ENCODE assay signal across 10 mouse cellular contexts in genomic region chr11:75158432-75158831, GRCm38 (mm10). TPM values are rescaled to one million over a fixed set of nuclear protein-coding genes. Genes with fewer than 3 reads are reported as not detected.
A peak's percentile ranks its signal among the peaks of the same experiment; 100 is the strongest.
DNase-seq lines count a peak whose midpoint lies in the region; ATAC-seq and TF ChIP-seq lines count a peak whose summit lies in the region.
"Had no signal": no experiment of that assay in that cellular context is flagged by ENCODE, and none has a peak within 500 bp of the region (broad histone marks: within the 10 kb centered on the region; RNA-seq: fewer than 3 reads in every experiment).

No protein-coding gene starts in this region.

- H3K27ac ChIP-seq in gastrocnemius, adult 2 months, result peak overlapping the region; percentile 92
- H3K27ac ChIP-seq in lung, embryonic 15.5 days, result peak overlapping the region; percentile 83

- H3K9me3 ChIP-seq in lung, embryonic 15.5 days, result no peaks in the 10 kb centered on the region

- no peak for ATAC-seq in lung, embryonic 15.5 days (ENCODE audit: borderline replicate concordance, extremely low read depth, low FRiP score, low TSS enrichment)
- 0 out of 2 replicates have a peak, but pooled peaks have one; percentile 41 for ATAC-seq in neutrophil, adult 5-6 weeks (ENCODE audit: extremely low read depth, insufficient number of reproducible peaks, low FRiP score, poor library complexity, severe bottlenecking)
- ATAC-seq: forebrain, postnatal 0 days had no signal

- H3K4me2 ChIP-seq in lung, embryonic 15.5 days, result no peak overlapping the region

- no peaks in the 10 kb centered on the region for H3K27me3 ChIP-seq in lung, embryonic 15.5 days

- H3K9ac ChIP-seq in lung, embryonic 15.5 days, result no peak overlapping the region
- H3K9ac ChIP-seq: forebrain, postnatal 0 days had no signal

- no peak for TF ChIP-seq CTCF in gastrocnemius, adult 2 months (IDR thresholded peaks at IDR 0.05)

- no peak overlapping the region for H3K4me3 ChIP-seq in gastrocnemius, adult 2 months
- no peak overlapping the region for H3K4me3 ChIP-seq in lung, embryonic 15.5 days

- peaks cover 78% of the 10 kb centered on the region for H3K4me1 ChIP-seq in lung, embryonic 15.5 days

- peak; percentile 31 for DNase-seq in gastrocnemius, adult 2 months
- DNase-seq in gastrocnemius, postnatal 25 days, result no peak
- DNase-seq in lung, postnatal 25 days (ENCODE audit: low spot score), result no peak
- peak; percentile 50 for DNase-seq in heart, postnatal 4 days
- no peak for DNase-seq in layer of hippocampus, adult 9-10 months (ENCODE audit: low spot score)
- no peak for DNase-seq in layer of hippocampus, postnatal 10 days (ENCODE audit: low spot score in 2 of 2)
- DNase-seq: forebrain, postnatal 0 days; thymus, adult 2 months had no signal

- 71% methylated on average over 14 of the region's 14 CpGs for WGBS in lung, embryonic 15.5 days

- intact Hi-C loops in gastrocnemius, adult 2 months (cut with DNase I), result no loop called here

- peaks cover 24% of the 10 kb centered on the region for H3K36me3 ChIP-seq in lung, embryonic 15.5 days

RNA-seq across cellular contexts. Expression of gene Hic1, which starts 10.9 kb away (rescaled TPM):
- total RNA-seq in gastrocnemius, adult 2 months (2021), result 1 to 10 TPM; 4.6 to 6.6 TPM
- 1 to 10 TPM; 5.7 to 5.9 TPM for total RNA-seq in gastrocnemius, postnatal 25 days (2021)
- 20.1 and 21.7 TPM in 2 replicates for polyA plus RNA-seq in lung, embryonic 15.5 days (2015; fragmentation: Nextera tagmentation; extraction: Ambion mirVana)
- 10 to 100 TPM; 42.6 to 49.5 TPM for total RNA-seq in heart, postnatal 4 days (2021)
- total RNA-seq in neutrophil, adult 5-6 weeks (2017), result 0.35 and 0.61 TPM in 2 replicates
- 1 to 10 TPM; 3.3 to 6.1 TPM for total RNA-seq in layer of hippocampus, postnatal 10 days (2021)

RNA-seq across cellular contexts. Expression of gene Ovca2, which starts 20.2 kb away (rescaled TPM):
- 1 to 10 TPM; 2.5 to 3.6 TPM for total RNA-seq in gastrocnemius, adult 2 months (2021)
- total RNA-seq in gastrocnemius, postnatal 25 days (2021), result 1 to 10 TPM; 2.8 to 3.3 TPM
- polyA plus RNA-seq in lung, embryonic 15.5 days (2015; fragmentation: Nextera tagmentation; extraction: Ambion mirVana), result 25.5 and 26.2 TPM in 2 replicates
- total RNA-seq in heart, postnatal 4 days (2021), result 1 to 10 TPM; 8.1 to 8.7 TPM
- total RNA-seq in neutrophil, adult 5-6 weeks (2017), result 8.2 and 13.4 TPM in 2 replicates
- 10 to 100 TPM; 10.1 to 11.1 TPM for total RNA-seq in layer of hippocampus, postnatal 10 days (2021)

RNA-seq across cellular contexts. Expression of gene Dph1, which starts 32.6 kb away (rescaled TPM):
- 1 to 10 TPM; 5.5 to 6.2 TPM for total RNA-seq in gastrocnemius, adult 2 months (2021)
- 1 to 10 TPM; 5.6 to 5.8 TPM for total RNA-seq in gastrocnemius, postnatal 25 days (2021)
- 20.4 and 21.0 TPM in 2 replicates for polyA plus RNA-seq in lung, embryonic 15.5 days (2015; fragmentation: Nextera tagmentation; extraction: Ambion mirVana)
- 10 to 100 TPM; 15.0 to 17.4 TPM for total RNA-seq in heart, postnatal 4 days (2021)
- 3.4 and 6.6 TPM in 2 replicates for total RNA-seq in neutrophil, adult 5-6 weeks (2017)
- 10 to 100 TPM; 20.8 to 21.1 TPM for total RNA-seq in layer of hippocampus, postnatal 10 days (2021)

RNA-seq across cellular contexts. Expression of gene Rtn4rl1, which starts 35.2 kb away (rescaled TPM):
- 1 to 10 TPM in 1 of 2 experiments, under 1 TPM in 1; 0.54 to 1.1 TPM for total RNA-seq in gastrocnemius, adult 2 months (2021)
- 1 to 10 TPM in 1 of 2 experiments, under 1 TPM in 1; 1.00 to 1.7 TPM for total RNA-seq in gastrocnemius, postnatal 25 days (2021)
- polyA plus RNA-seq in lung, embryonic 15.5 days (2015; fragmentation: Nextera tagmentation; extraction: Ambion mirVana), result 1.8 and 3.3 TPM in 2 replicates
- total RNA-seq in heart, postnatal 4 days (2021), result 10 to 100 TPM; 20.3 to 23.2 TPM
- total RNA-seq in neutrophil, adult 5-6 weeks (2017), result 0.47 and 0.61 TPM in 2 replicates
- 10 to 100 TPM; 54.5 to 58.5 TPM for total RNA-seq in layer of hippocampus, postnatal 10 days (2021)

Comparison
In these comparisons a context has a peak if more than half of its experiments do, and no peak if none do; other contexts are left out.
1. DNase-seq: peak in gastrocnemius, adult 2 months (single experiment) and heart, postnatal 4 days (single experiment); none in gastrocnemius, postnatal 25 days (single experiment), lung, postnatal 25 days (single experiment), layer of hippocampus, adult 9-10 months (single experiment) and layer of hippocampus, postnatal 10 days (0 of 2).
2. RNA of gene Hic1, which starts 10.9 kb away (total RNA-seq): 42.6 to 49.5 TPM in heart, postnatal 4 days; 4.6 to 6.6 TPM in gastrocnemius, adult 2 months, 3.3 to 6.1 TPM in layer of hippocampus, postnatal 10 days, 5.7 to 5.9 TPM in gastrocnemius, postnatal 25 days and 0.35 to 0.61 TPM in neutrophil, adult 5-6 weeks; every median in the first group is over 4 times any median in the second.